Mouse (Mus musculus) thymus, adult 2 months (tissue): ENCODE data around the gene Cox4i2.

Experiments used
- CTCF ChIP-seq: fragments of 200-500 bp; IDR thresholded peaks from 2 replicates; pipeline ENCODE4 v1.5.1; 2012; ENCODE audit warnings: mild to moderate bottlenecking, control low read depth, low read length, moderate library complexity, borderline replicate concordance; ENCODE audit not compliant: control insufficient read depth, poor library complexity, insufficient read depth; ENCODE audit errors: extremely low read depth
- POLR2A ChIP-seq: fragments of 200-500 bp; IDR thresholded peaks from 2 replicates; pipeline ENCODE4 v1.6.1; 2012; ENCODE audit warnings: mild to moderate bottlenecking, low read length, control low read depth, moderate library complexity; ENCODE audit not compliant: control insufficient read depth, poor library complexity, insufficient read depth; ENCODE audit errors: extremely low read depth

GRCm38 (mm10) chr2:152736748-152737147 lies 17.2 kb upstream of the Cox4i2 start:
- TF ChIP-seq CTCF = no peak
- TF ChIP-seq POLR2A = no peak
